Mouse (Mus musculus) bone marrow, adult 2 months (tissue): ENCODE measurements at regions not wholly inside any gene's neighbourhood (a gene's known extent, or its start where the extent isn't known, plus 50 kb on each side); places are given as distances from the start of the nearest gene placed in this dataset.

ENCODE experiments used
- CTCF ChIP-seq: fragments of 200-500 bp; IDR thresholded peaks from 2 replicates; pipeline ENCODE4 v1.5.1; 2011; ENCODE audit warnings: low read length, control low read depth; ENCODE audit not compliant: control insufficient read depth, insufficient read depth
- POLR2A ChIP-seq: fragments of 200-500 bp; IDR thresholded peaks from 2 replicates; pipeline ENCODE4 v1.6.1; 2011; ENCODE audit warnings: low read depth, mild to moderate bottlenecking, control low read depth, low read length, borderline replicate concordance; ENCODE audit not compliant: control insufficient read depth

- TF ChIP-seq CTCF (no peak), POLR2A (no peak)
Measured at GRCm38 (mm10) chr10:96399636-96400400, 217.0 kb upstream of the Btg1 start.
